Mouse (Mus musculus) MEL (cell line): ENCODE measurements around the gene Pcnx3.
A peak's percentile ranks its signal among the peaks of the same experiment; 100 is the strongest.

ENCODE experiments used
- CTCF ChIP-seq, 3 experiments: IDR thresholded peaks in 2 of 3; conservative IDR thresholded peaks in 1 of 3; 2 replicates each; pipeline ENCODE4 v1.5.1; 2011 to 2012; ENCODE audit warnings: low read length in 3 of 3, low read depth in 2 of 3, mild to moderate bottlenecking in 2 of 3, improper control_type of control experiment in 1 of 3, inconsistent platforms in 1 of 3, mixed read lengths in 1 of 3, moderate library complexity in 1 of 3; ENCODE audit not compliant: control insufficient read depth in 1 of 3, insufficient read depth in 1 of 3, poor library complexity in 1 of 3, severe bottlenecking in 1 of 3
- E2F4 ChIP-seq: IDR thresholded peaks from 2 replicates; pipeline ENCODE4 v1.6.1; 2011; ENCODE audit warnings: low read depth, low read length, improper control_type of control experiment, borderline replicate concordance
- EP300 ChIP-seq, 2 experiments: IDR thresholded peaks; 2 replicates each; pipeline ENCODE4 v1.6.1; 2011; ENCODE audit warnings: improper control_type of control experiment in 2 of 2, low read length in 2 of 2, low read depth in 1 of 2, mild to moderate bottlenecking in 1 of 2
- MAX ChIP-seq: IDR thresholded peaks from 2 replicates; pipeline ENCODE4 v1.6.1; 2011; ENCODE audit warnings: low read length, improper control_type of control experiment
- MXI1 ChIP-seq: IDR thresholded peaks from 2 replicates; pipeline ENCODE4 v1.6.1; 2011; ENCODE audit warnings: mild to moderate bottlenecking, low read depth, low read length, improper control_type of control experiment
- MYB ChIP-seq: IDR thresholded peaks from 2 replicates; pipeline ENCODE4 v1.6.1; 2011; ENCODE audit warnings: mild to moderate bottlenecking, low read depth, low read length, improper control_type of control experiment
- NELFE ChIP-seq: IDR thresholded peaks from 2 replicates; pipeline ENCODE4 v1.6.1; 2011; ENCODE audit warnings: low read depth, low read length, improper control_type of control experiment
- POLR2A ChIP-seq, 2 experiments: IDR thresholded peaks; 2 replicates each; pipeline ENCODE4 v1.6.1; 2011 to 2012; ENCODE audit warnings: low read length in 2 of 2, mild to moderate bottlenecking in 2 of 2, control low read depth in 1 of 2, improper control_type of control experiment in 1 of 2, low read depth in 1 of 2, moderate library complexity in 1 of 2; ENCODE audit not compliant: control insufficient read depth in 1 of 2, insufficient read depth in 1 of 2, poor library complexity in 1 of 2
- POLR2AphosphoS5 ChIP-seq: IDR thresholded peaks from 2 replicates; pipeline ENCODE4 v1.6.1; 2012; ENCODE audit warnings: low read depth, borderline replicate concordance, mild to moderate bottlenecking, inconsistent platforms, low read length, moderate library complexity, mixed read lengths
- USF1 ChIP-seq: IDR thresholded peaks from 2 replicates; pipeline ENCODE4 v1.6.1; 2014; ENCODE audit warnings: low read depth, mild to moderate bottlenecking, inconsistent platforms, low read length, improper control_type of control experiment, moderate library complexity
- ZKSCAN1 ChIP-seq: IDR thresholded peaks from 2 replicates; pipeline ENCODE4 v1.6.1; 2012; ENCODE audit warnings: low read depth, mild to moderate bottlenecking, inconsistent platforms, low read length, improper control_type of control experiment, moderate library complexity

DNA sequence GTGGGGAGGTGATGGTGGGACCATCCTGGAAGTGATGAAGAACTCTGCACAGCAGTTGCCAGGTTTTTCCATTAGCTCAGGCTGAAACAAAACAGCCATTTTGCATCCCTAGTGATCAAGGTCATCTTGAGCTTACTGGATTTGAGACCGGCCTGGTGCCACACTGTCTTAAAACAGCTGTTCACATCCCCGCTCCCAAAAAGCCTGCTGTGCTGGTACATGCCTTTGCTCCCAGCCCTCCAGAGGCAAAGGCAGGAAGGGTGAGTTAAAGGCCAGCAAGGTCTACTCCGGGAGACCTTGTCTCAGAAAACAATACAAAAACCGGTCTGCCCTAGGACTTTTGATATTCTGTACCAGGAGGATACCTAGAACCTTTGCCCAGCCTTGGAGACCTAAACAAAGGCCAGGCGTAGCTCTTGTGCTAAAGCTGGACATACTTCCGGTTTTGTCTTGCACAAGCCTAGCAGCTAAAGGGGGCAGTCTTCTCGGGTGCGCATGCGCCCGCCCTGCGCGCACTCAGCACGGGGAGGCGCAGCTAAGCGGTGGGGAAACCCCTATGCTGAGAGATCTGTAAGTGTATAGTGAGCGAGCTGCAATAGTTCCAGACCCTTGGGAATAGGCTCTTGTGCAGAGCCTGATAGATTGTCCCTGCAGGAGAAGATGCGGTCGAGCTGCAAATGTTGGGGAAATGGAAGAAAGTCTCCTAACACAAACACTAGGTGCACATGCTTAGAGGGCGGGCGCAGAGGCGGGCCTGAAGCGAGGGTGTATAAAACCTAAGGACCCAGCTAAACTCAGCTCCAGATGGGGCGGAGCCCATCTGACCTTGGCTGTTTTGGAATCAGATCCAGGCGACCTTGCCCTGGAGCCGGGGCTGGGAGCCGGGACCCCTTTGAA lies 40.1 kb downstream of the Pcnx3 start:
- TF ChIP-seq NELFE (peak; percentile 63), CTCF (IDR thresholded peaks at IDR 0.05 in 2 of 3, conservative IDR thresholded peaks at IDR 0.05 in 1 of 3; ENCODE audit: control insufficient read depth in 1 of 3, insufficient read depth in 1 of 3, low read depth in 2 of 3, low read length in 3 of 3, poor library complexity in 1 of 3, severe bottlenecking in 1 of 3) (0 out of 6 replicates have a peak, but pooled peaks of 1 of the 3 experiments have one; percentile 5), EP300 (IDR thresholded peaks at IDR 0.05; ENCODE audit: low read depth in 1 of 2, low read length in 2 of 2) (no peak), MXI1 (peak; percentile 68), E2F4 (no peak), ZKSCAN1 (no peak), POLR2A (IDR thresholded peaks at IDR 0.05; ENCODE audit: control insufficient read depth in 1 of 2, insufficient read depth in 1 of 2, low read depth in 1 of 2, low read length in 2 of 2, poor library complexity in 1 of 2) (peak in 1 of 2 experiments; percentile 72; a peak in 2 of 4 replicates), USF1 (no peak), POLR2AphosphoS5 (no peak), MAX (peak; percentile 34; the same call in 1 of the 2 replicates), MYB (no peak)
